Mouse (Mus musculus) left cerebral cortex, postnatal 10 days (tissue): Measurements from ENCODE around the gene Bsnd. TPM values are rescaled to one million over a fixed set of nuclear protein-coding genes. Genes with fewer than 3 reads are reported as not detected.
A peak's percentile ranks its signal among the peaks of the same experiment; 100 is the strongest.

ENCODE experiments used
- DNase-seq, 2 experiments: peaks; one replicate each; pipeline ENCODE4 v3.0.0; 2021 to 2022; ENCODE audit warnings: low spot score in 2 of 2, mixed read lengths in 1 of 2; ENCODE audit errors: extremely low spot score in 1 of 2
- intact Hi-C: fragments of 180-260 bp; cut with DNase I; formaldehyde crosslinking; loops from one replicate; pipeline ENCODE4 v1.15.1; 2025
- total RNA-seq, 2 experiments: library from RNA; stranded (reverse); gene quantifications; 2 replicates each; pipeline ENCODE4 v1.2.3; 2021

The Bsnd gene
- total RNA-seq, 2 experiments from 2014 or later: not detected

- DNase-seq: no peak
- intact Hi-C loops: no loop called here
Measured at GRCm38 (mm10) chr4:106493639-106494038, 1.6 kb upstream of the Bsnd start.

GRCm38 (mm10) chr4:106490620-106491019, 1.5 kb downstream of the Bsnd start:
- DNase-seq: no peak
- intact Hi-C loops: no loop called here

- intact Hi-C loops: no loop called here
Measured at GRCm38 (mm10) chr4:106483831-106484230, 8.3 kb downstream of the Bsnd start.

GRCm38 (mm10) chr4:106483215-106483727, 8.8 kb downstream of the Bsnd start:
- intact Hi-C loops: no loop called here

More at GRCm38 (mm10) chr4:106483831-106484230, 8.3 kb downstream of the Bsnd start:
- no peak for DNase-seq

GRCm38 (mm10) chr4:106480545-106480944, 11.5 kb downstream of the Bsnd start:
- intact Hi-C loops: no loop called here
- no peak for DNase-seq

More at GRCm38 (mm10) chr4:106483215-106483727, 8.8 kb downstream of the Bsnd start:
- DNase-seq: no peak

GRCm38 (mm10) chr4:106474241-106474640, 17.8 kb downstream of the Bsnd start:
- peak; percentile 55 to 58 for DNase-seq
- intact Hi-C loops: loop anchor here (1.0 kb wide), 1 partner anchor 55 kb away; no protein-coding TSS in a partner anchor

GRCm38 (mm10) chr4:106472335-106472734, 19.7 kb downstream of the Bsnd start:
- DNase-seq: peak; percentile 63 to 72
- intact Hi-C loops: no loop called here

- intact Hi-C loops: no loop called here
- no peak for DNase-seq
Measured at GRCm38 (mm10) chr4:106470921-106471320, 21.2 kb downstream of the Bsnd start.

- DNase-seq: no peak
- intact Hi-C loops: no loop called here
Measured at GRCm38 (mm10) chr4:106467420-106468110, 24.5 kb downstream of the Bsnd start.

- DNase-seq: peak in 1 of 2 experiments; percentile 30
- intact Hi-C loops: no loop called here
Measured at GRCm38 (mm10) chr4:106463174-106463801, 28.8 kb downstream of the Bsnd start.

- intact Hi-C loops: no loop called here
- no peak for DNase-seq
Measured at GRCm38 (mm10) chr4:106462524-106462923, 29.6 kb downstream of the Bsnd start.

GRCm38 (mm10) chr4:106462016-106462415, 30.1 kb downstream of the Bsnd start:
- DNase-seq: no peak
- intact Hi-C loops: no loop called here

GRCm38 (mm10) chr4:106454541-106454940, 37.5 kb downstream of the Bsnd start:
- DNase-seq: no peak
- intact Hi-C loops: no loop called here

- DNase-seq: no peak
- intact Hi-C loops: no loop called here
Measured at GRCm38 (mm10) chr4:106453516-106453915, 38.6 kb downstream of the Bsnd start.

- intact Hi-C loops: no loop called here
- no peak for DNase-seq
Measured at GRCm38 (mm10) chr4:106453108-106453507, 39.0 kb downstream of the Bsnd start.

GRCm38 (mm10) chr4:106452401-106452800, 39.7 kb downstream of the Bsnd start:
- DNase-seq: no peak
- intact Hi-C loops: no loop called here

GRCm38 (mm10) chr4:106449306-106449705, 42.8 kb downstream of the Bsnd start:
- DNase-seq: no peak
- intact Hi-C loops: no loop called here

GRCm38 (mm10) chr4:106443182-106443581, 48.9 kb downstream of the Bsnd start:
- DNase-seq: no peak
- intact Hi-C loops: no loop called here

- DNase-seq: no peak
- intact Hi-C loops: no loop called here
Measured at GRCm38 (mm10) chr4:106438763-106439162, 53.3 kb downstream of the Bsnd start.

- intact Hi-C loops: no loop called here
- no peak for DNase-seq
Measured at GRCm38 (mm10) chr4:106437207-106437606, 54.9 kb downstream of the Bsnd start.
